Mouse (Mus musculus) spleen, postnatal 10 days (tissue): ENCODE data around the gene Mnat1.

ENCODE experiments used
- DNase-seq, 2 experiments: peaks; one replicate each; pipeline ENCODE4 v3.0.0; 2021 to 2022; ENCODE audit warnings: low spot score in 2 of 2

The Mnat1 gene

DNA sequence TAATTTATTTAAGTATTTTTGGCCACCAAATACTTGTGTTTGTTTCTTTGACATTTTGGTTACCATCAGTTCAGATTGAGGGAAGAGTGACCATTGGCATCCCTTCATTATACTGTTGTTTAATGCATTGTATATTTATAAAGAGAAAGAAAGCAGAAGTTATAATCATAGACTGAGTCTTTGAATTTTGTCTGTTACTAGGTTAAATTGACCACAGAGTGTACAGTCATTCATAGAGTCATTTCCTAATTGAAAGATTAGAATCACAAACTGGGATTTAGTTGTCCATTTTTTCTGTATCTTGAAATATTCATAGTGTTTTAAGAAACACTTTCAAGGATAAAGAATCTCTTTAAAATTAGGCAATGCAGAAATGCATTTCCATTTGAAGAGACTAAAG is 108.0 kb downstream of the Mnat1 start:
- DNase-seq, result no peak

- DNase-seq, result no peak
Observed at GRCm38 (mm10) chr12:73232586-73232985, 109.1 kb downstream of the Mnat1 start.

DNA sequence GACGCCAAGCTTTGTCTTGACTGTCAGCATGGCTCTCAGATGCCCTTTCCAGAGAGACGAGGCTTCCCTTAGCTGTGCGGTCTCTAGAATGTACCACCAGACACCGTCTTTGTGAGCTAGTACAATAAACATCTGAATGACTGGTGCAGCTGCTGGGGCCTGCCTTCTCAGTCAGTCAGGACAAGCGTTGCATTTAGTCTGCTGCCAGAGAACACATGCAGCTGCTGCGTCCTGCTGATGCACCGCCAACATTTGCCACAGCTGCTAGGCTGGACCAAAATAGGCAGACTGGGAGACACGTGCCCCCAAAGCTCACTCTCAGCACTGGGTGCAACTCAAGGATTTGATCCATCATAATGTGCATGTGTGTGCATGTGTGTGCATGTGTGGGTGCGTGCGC is 118.4 kb downstream of the Mnat1 start:
- DNase-seq, result no peak

DNA sequence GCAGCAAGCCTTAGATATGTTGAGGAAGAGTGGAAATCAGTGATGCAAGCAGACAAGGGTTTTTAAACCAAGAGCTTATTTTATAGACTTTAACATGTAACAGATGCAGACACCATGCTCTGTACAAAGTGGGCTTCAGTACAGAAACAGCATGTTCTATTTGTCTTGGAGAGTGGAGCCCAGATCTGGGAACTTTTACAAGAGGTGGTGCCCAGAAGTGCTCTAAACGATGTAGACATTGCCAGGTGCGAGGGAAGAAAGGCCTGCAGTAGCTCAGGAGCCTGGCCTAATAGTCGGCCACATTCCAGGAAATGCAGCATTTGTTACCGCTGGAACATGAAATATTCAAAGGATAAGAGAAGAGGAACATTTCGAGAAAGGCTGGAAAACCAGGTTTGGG is 122.2 kb downstream of the Mnat1 start:
- no peak for DNase-seq

GRCm38 (mm10) chr12:73255006-73255405 is 131.5 kb downstream of the Mnat1 start:
- DNase-seq, result no peak

DNA sequence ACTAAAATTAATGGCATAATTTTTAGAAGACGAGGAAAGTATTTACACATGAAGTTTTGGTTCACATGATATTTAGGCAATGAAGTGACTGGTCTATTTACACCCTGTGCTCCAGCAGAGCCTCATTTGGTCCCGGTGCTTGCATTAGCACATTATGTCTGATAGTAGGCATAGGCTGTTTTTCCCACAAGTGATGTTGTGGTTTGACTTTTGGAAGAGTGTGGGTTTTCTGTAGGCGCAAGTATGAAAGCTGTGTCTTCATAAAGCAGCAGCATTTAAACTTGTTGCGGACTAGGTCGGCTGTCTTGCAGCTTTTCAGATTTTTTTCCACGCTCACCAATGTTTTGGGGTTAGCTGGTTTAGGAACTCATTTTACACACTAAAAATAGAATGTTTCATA is 135.8 kb downstream of the Mnat1 start:
- no peak for DNase-seq

GRCm38 (mm10) chr12:73260339-73260738 is 136.8 kb downstream of the Mnat1 start:
- no peak for DNase-seq

DNA sequence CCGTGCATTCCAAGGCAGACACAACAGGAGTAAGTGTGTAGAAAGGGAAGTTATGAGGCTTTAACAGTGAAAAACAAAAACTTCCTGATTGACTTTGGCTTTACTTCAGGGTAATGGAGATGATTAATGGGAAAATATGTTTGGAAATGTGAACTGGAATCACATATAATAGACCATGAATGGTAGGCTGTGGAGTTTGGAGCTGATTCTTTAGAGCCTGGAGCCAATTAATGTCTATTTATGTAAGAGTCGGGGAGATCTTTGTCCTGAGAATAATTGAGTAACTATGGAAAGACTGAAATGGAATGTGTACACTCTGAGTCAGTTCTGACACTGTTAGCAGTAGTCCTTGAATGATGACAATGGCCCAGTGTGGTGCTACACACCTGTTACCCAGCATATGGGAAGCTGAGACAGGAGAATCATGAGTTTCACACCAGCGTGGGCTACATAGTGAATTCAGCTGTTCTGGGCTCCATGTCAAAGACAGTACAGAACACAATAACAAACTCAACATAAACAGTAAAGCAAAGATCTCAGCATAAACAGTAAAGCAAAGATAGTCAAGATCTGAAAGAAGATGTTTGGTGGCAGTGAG is 142.0 kb downstream of the Mnat1 start:
- DNase-seq, result no peak

GRCm38 (mm10) chr12:73266597-73266996 is 143.1 kb downstream of the Mnat1 start:
- no peak for DNase-seq

GRCm38 (mm10) chr12:73268497-73268896 is 145.0 kb downstream of the Mnat1 start:
- no peak for DNase-seq

GRCm38 (mm10) chr12:73269531-73269930 is 146.0 kb downstream of the Mnat1 start:
- DNase-seq, result no peak

DNA sequence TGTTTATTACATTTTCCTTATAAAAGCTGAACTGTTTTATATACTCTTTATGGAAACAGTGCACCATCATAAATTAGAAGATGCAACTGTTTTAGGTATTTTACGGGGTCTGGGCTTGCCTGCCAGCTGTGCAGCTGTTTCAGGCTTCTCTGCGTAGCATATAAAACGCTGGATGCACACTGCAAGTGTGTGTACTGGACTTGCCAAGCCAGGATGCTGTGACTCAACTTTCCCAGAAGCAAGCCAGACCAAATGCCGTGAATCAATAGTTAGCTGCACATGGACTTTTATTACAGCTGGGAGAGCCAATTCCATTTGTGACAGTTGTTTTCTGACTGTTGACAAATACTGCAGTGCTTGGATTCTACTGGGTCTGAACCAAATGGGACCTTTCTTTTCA is 146.4 kb downstream of the Mnat1 start:
- no peak for DNase-seq

- DNase-seq, result no peak
Observed at GRCm38 (mm10) chr12:73274921-73275320, 151.4 kb downstream of the Mnat1 start.

GRCm38 (mm10) chr12:73286287-73287092 is 163.0 kb downstream of the Mnat1 start, which contains the start of the genes Trmt5 and Slc38a6:
Trmt5 (minus strand) TSS chr12:73286710.
Slc38a6 (plus strand) TSS chr12:73286779.
- peak; percentile 79 to 91 for DNase-seq

GRCm38 (mm10) chr12:73287609-73288008 is 164.1 kb downstream of the Mnat1 start:
- DNase-seq, result no peak

DNA sequence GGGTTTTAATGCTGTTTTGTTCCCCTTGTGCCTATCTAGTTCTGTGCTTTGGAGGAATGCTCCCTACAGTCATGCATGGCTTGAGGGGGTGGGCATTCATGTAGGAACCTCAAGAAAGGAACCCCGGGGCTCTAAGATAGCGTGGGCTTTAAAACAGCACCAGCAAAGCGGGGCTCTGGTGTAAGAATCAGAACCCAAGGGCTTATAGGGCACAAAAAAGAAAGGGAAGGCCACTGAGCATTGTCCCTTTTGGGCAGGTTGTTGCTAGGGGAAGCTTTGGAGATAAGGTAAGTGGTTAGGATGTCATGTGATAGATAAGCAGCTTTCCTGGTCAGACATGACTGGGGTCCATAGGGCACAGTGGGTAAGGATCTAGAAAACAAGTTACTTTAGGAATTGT is 165.1 kb downstream of the Mnat1 start:
- no peak for DNase-seq

DNA sequence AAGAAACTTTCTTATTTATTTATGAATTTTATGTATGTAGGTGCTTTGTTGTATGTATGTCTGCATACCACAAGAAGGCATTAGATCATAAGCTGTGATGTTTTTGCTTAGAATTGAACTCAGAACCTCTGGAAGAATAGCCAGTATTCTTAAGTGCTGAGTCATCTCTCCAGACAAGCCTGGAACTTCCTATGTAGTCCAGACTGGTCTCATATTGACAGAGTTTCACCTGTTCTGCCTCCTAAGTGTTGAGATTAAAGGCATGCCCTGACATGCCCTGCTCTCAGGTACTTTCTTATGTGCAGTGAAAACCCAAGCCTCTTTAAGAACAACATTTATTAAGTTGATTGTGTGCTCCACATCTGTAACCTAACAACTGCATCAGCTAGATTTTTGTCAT is 171.4 kb downstream of the Mnat1 start:
- DNase-seq, result no peak

- DNase-seq, result no peak
Observed at GRCm38 (mm10) chr12:73295505-73296140, 172.1 kb downstream of the Mnat1 start.

DNA sequence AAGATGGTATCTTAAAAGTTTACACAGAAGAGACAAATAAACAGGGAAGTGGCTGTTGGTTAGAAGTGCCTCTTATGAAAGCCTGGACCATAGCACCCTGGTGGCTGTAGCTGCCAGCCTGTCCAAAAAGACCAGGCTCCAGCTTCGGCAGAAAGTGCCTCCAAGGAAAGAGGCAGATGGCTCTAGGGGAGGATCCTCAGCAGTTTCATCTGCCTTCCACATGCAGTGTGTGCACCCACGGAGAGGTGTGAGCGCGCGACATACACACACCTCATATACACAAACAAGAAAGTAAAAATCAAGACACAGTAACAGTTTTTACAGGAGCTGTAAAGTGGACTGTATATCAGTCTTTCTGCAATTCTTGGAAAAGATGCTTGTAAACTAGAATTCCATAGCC is 175.1 kb downstream of the Mnat1 start:
- no peak for DNase-seq

DNA sequence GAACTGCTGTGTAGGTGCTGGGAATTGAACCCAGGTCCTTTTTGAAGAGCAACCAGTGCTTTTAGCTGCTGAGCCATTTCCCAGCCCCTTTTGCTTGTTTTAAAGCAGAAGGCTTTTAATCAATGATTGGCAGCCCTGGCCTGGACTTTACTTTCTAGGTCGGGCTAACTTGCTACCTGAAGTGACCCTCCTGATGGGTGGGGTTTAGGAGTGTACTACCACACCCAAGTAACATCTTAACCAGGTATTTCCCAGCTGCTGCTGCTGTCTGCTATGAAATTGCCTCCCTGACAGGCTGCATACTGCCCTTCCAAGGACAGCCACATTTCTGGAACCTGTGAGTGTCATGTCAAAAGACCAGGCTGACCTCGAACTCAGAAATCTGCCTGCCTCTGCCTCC is 177.0 kb downstream of the Mnat1 start:
- DNase-seq, result no peak

DNA sequence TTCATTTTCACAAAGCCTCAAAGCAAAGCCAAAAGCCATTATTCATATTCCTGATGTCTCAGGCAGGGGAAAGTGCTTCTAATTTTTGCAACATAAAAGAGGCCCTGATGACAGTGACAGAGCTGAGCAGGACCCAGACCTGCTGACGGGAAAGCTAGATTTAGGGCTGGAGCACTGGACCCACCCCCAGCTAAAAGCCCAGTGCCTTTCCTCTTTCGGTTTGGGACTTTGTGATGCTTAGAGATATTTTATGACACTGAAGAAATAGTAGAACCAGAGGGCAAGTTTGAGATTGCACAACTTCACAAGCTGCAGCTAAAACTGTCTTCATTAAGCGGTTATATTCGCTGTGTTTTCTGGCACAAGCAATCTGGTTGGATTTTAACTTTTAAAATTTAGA is 181.1 kb downstream of the Mnat1 start:
- no peak for DNase-seq

DNA sequence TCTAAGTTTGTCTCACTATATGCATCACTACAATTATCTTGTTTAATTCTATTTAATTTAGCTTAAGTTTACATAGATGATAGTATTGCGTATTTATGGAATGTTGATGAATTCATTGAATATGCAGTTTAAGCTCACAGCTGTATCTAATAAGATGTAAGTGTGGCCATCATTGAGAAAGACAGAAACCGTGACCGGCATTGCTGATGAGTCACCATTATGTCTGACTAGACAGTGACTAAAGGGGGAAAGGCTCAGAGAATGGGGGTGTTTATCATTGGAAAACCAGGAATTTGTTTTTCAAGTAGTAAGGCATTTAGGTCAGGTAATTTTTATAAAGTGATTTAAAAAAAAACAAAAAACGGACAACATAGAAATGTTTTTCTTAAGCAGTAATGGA is 184.2 kb downstream of the Mnat1 start:
- DNase-seq, result no peak

- DNase-seq, result no peak
Observed at GRCm38 (mm10) chr12:73308711-73309110, 185.2 kb downstream of the Mnat1 start.
